Mouse (Mus musculus) right cerebral cortex, adult 2 months (tissue): ENCODE measurements at regions not wholly inside any gene's neighbourhood (a gene's known extent, or its start where the extent isn't known, plus 50 kb on each side); places are given as distances from the start of the nearest gene placed in this dataset.

ENCODE experiments used
- DNase-seq, 2 experiments: peaks; one replicate each; pipeline ENCODE4 v3.0.0; 2021 to 2022; ENCODE audit warnings: low spot score in 2 of 2

DNA sequence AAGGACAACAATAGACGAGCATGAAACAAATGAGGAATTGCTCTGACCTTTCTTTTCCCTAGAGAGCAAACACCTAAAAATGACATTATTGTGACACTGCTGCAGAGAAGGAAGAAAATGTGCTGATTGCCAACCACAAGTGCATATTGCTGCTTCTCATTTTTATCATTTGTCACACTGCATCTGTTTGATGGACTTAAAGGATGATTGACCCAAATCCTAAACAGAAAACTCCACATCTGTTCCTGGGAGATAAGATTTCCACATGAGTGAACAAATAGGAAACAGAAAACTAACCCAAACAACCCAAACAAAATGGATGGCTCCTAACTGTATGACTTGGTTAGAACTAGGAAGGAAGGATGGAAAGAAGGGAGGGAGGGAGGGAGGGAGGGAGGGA lies 118.5 kb downstream of the Ccdc50 start:
- DNase-seq = no peak

DNA sequence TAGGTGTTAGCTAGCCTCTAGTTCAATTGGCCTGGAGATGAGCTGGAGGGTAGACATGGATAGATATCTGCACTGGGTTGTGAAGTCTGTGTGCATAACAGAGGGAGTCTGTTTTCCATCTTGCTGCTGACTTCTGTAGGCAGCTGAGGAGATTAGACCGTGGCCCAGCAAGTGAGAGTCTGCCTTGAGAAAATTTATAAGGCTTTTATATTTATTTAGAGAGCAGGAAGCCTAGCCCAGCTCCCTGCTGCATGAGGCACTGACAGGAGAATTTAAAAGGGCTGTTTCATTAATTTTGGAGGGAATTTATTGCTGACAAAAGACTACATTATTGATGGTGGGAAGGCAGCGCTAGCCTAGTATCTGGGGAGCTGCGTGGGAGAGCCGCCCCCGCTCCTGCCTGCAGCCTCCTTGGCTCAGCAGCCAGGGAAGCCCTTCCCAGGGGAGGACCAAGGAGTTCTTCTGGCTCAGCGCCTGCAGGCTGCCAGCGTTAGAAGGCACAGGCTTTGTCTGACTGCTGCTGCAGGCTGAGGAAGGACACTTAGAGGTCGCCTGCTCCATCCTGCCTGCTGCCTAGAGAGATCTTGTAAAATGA lies 135.0 kb downstream of the Ccdc50 start:
- peak; percentile 81 to 88 for DNase-seq

DNA sequence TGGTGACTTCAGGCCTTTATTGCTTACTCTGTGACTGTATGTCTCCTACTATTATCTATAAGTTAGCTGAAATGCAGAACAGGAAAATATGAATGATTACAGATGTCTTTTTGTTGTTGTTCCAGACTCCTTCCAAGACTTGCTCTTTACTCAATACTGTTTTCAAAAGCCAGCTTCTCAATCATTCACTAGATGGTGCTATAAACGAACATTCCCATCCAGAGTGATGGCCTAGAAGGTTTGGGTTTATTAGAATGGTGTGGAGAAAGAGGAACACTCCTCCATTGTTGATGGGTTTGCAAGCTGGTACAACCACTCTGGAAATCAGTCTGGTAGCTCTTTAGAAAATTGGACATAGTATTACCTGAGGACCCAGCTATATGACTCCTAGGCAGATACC lies 138.0 kb downstream of the Ccdc50 start:
- no peak for DNase-seq

DNA sequence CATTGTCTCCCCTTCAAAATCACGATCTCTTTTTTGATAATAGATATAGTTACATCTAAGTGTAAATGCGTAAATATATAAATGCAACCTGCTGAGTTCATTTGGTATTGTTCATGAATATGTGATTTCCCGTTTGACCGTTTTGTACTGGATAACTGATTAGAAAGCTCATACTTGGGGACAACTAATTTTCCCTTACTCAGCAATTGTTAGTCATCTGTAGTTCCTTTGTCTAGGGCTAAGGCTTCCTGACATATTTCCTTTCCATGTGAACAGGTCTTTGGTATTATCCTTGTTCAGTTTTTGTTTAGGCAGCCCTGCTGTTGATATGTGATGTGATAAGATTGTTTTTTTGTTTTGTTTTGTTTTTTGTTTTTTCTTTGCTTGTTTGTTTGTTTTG lies 142.0 kb downstream of the Ccdc50 start:
- DNase-seq = no peak
